Comparison of ENCODE assay signal across 7 mouse cellular contexts in the genomic region with DNA sequence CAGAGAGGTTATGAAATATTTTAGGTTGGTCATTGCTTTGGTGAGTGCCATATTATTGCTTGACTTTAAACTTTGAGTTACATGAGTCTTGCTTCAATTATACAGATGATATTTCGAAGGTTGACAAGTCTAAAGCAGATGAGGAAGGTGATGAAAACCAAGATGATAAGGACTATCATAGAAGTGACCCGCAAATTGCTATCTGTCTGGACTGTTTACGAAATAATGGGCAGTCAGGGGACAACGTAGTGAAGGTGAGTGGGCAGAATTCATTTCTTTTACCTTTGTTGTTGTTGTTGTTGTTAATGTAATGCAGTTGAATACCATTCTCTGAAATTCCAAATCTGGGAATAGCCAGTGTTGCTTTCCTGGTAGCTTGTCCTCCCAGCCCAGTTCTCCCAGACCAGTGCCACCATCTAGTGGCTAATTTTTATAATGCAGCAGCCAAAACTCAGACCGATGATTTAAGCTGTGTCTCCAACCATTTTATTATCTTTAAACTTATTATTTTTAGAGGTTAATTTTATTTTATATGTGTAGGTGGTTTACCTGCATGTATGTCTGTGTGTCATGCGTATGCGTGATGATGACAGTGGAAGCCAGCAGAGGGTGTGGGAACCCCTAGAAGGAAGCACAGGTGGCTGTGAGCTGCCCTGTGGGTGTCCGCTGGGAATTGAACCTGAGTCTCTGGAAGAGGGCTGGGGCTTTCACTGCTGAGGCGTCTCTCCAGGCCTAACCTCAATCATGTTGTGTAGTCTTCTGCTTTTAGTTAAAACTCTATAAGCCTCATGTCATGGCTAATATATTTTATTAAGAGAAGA.
DNase-seq lines count a peak whose midpoint lies in the region; TF ChIP-seq lines count a peak whose summit lies in the region.

No protein-coding gene starts in this region.

- DNase-seq in A20 (ENCODE audit: low read depth, low spot score), result peak; percentile 26
- peak; percentile 45 for DNase-seq in CD4-positive helper T cell, adult 2 months (ENCODE audit: low read depth, low spot score)
- DNase-seq in c-Kit-negative CD71-positive TER-119-positive erythroid progenitor cells, embryonic 14.5 days (ENCODE audit: low read depth, low spot score), result peak; percentile 29
- DNase-seq in forebrain, embryonic 10.5 days (ENCODE audit: extremely low spot score, low spot score), result peak; percentile 19
- DNase-seq in kidney, postnatal 10 days, result peak; percentile 65
- peak; percentile 44 for DNase-seq in lung, adult 2 months
- DNase-seq in retina, postnatal 1 day, result peak; percentile 61

- H3K36me3 ChIP-seq in forebrain, embryonic 10.5 days (replicated peaks), result no peaks in the 10 kb centered on the region

- no peaks in the 10 kb centered on the region for H3K9me3 ChIP-seq in forebrain, embryonic 10.5 days

- no peak overlapping the region for H3K4me3 ChIP-seq in forebrain, embryonic 10.5 days
- H3K4me3 ChIP-seq in lung, adult 2 months (replicated peaks; ENCODE audit: extremely low read depth, low read depth, low read length), result no peak overlapping the region

- no peak for TF ChIP-seq POLR2A in lung, adult 2 months (IDR thresholded peaks at IDR 0.05; ENCODE audit: borderline replicate concordance, extremely low read depth, low read depth, low read length)

- no peaks in the 10 kb centered on the region for H3K4me1 ChIP-seq in forebrain, embryonic 10.5 days
- H3K4me1 ChIP-seq in lung, adult 2 months (ENCODE audit: control insufficient read depth, insufficient read depth, low read length), result no peaks in the 10 kb centered on the region

- peak; percentile 70 for TF ChIP-seq CTCF in lung, adult 2 months (IDR thresholded peaks at IDR 0.05; ENCODE audit: insufficient read depth, low read length)

- H3K27ac ChIP-seq in forebrain, embryonic 10.5 days, result no peak overlapping the region

- no peaks in the 10 kb centered on the region for H3K27me3 ChIP-seq in forebrain, embryonic 10.5 days (ENCODE audit: poor library complexity, severe bottlenecking)

- 59% methylated on average over 9 of the region's 9 CpGs for WGBS in forebrain, embryonic 10.5 days
- WGBS in lung, adult 2 months, result 62% methylated on average over 9 of the region's 9 CpGs
